Mouse (Mus musculus) cerebellum, adult 11 months (tissue): ENCODE results near the gene Rab43.

Experiments
- DNase-seq: peaks from one replicate; pipeline ENCODE4 v3.0.0; 2022

Gene Rab43

GRCm38 (mm10) chr6:87746059-87746458, 65.9 kb downstream of the Rab43 start:
- DNase-seq: no peak

DNA sequence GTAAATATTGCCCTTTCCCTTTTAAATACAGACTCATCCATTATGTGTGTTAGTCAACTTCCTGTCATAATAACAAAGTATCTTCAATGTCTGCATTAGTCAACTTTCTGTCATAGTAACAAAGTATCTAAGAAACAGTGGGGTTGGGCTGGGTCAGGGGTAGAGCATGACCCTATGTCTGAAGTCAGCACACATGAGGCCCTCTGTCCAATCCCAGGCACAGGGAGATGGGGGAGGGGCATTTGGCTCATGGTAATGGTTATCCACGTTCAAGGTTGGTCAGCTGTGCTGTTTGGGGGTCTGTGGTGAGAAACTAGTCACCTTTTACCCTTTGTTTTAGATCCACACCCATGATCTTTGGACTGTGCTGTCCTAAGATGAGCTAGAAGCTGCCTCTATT, 66.7 kb downstream of the Rab43 start:
- no peak for DNase-seq

DNA sequence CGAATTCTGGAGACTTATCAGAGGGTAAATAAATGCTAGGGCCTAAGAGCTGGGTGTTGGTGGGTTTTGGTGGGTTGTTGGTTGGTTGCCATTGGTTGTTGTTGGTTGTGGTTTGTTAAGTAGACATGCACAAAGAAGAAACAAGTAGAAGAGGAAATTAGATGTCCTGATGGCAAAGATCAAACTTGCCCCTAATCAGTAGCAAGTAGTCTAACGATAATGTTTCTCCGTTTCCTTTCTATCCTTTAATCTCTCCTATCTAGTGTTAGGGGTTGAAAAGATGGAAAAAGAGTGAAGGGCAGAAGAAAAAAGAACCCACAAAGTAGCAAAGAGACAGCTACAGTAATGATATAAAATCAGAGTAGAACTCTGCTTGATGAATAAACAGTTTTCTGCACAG, 67.3 kb downstream of the Rab43 start:
- no peak for DNase-seq

GRCm38 (mm10) chr6:87743281-87743680, 68.7 kb downstream of the Rab43 start:
- no peak for DNase-seq

DNA sequence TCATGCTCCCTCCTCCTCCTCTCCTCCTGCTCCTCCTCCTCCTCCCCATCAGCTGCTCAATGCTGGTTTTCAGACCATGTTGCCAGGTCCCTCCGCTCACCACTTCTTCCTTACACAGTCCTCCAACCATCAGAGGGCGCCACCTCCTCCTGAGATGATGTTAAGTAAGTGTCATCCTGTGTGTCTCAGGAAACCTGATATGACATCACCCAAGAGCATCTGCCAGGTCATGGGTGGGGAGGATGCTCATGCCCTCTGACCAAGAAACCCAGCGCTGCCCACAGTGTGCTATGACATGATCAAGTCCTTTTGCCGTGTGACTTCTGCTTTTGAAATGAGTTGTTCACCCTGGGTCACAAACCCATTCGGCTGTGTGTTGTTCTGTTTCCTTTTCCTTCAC, 69.2 kb downstream of the Rab43 start:
- no peak for DNase-seq

- DNase-seq: no peak
Observed at GRCm38 (mm10) chr6:87741978-87742377, 70.0 kb downstream of the Rab43 start.

DNA sequence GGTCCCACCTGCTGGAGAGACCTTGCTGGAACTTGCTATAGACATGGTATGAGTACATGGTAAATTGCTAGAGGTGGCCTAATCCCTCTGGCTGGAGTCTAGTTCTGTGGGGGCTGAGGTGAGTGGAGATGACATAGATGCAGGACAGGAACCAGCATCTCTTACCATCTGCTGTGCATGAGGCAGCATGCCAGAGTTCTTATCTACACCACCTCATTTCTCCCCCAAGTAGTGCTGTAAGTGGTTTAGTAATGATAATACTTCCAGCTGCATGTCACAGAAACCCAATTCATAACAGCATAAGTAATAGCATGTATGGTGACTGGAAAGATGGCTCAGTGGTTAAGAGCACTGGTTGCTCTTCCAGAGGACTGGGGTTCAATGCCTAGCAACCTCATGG, 71.5 kb downstream of the Rab43 start:
- no peak for DNase-seq

DNA sequence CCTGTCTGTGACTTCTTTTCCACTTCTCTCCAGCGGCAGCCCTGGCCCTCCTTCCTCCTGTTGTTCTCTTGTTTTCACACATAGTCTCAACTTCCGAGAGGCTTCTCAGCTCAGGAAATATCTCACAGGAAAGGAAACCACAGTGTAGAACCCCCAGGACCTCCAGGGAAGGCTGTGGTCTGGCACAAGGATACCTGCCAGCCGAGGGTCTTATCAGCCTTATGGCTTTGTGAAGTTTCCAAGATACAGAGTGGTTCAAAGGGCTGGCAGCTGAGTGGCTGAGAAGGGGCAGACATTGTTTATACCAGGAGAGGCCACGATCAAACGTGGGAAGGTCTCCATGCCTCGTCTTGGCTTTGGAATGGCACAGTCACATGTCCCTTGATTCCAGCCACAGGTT, 72.1 kb downstream of the Rab43 start:
- DNase-seq: no peak
